Mouse (Mus musculus) heart, postnatal 14 days (tissue): ENCODE data around the gene Olfr1443. TPM values are rescaled to one million over a fixed set of nuclear protein-coding genes. Genes with fewer than 3 reads are reported as not detected.

Experiments
- DNase-seq, 2 experiments: peaks; one replicate each; pipeline ENCODE4 v3.0.0; 2021 to 2022
- intact Hi-C: fragments of 180-260 bp; cut with DNase I; formaldehyde crosslinking; loops from one replicate; pipeline ENCODE4 v1.15.1; 2025
- total RNA-seq, 2 experiments: library from RNA; stranded (reverse); gene quantifications; 2 replicates each; pipeline ENCODE4 v1.2.3; 2021

The Olfr1443 gene
- total RNA-seq, 2 experiments from 2014 or later: not detected

- no peak for DNase-seq
- intact Hi-C loops: no loop called here
Observed at GRCm38 (mm10) chr19:12731036-12731435, 53.1 kb downstream of the Olfr1443 start.

- intact Hi-C loops: no loop called here
- no peak for DNase-seq
Observed at GRCm38 (mm10) chr19:12731950-12732349, 54.0 kb downstream of the Olfr1443 start.

Other genes with a start within 250 kb of the Olfr1443 start
- 1 to 10 TPM; 6.6 to 7.1 TPM for gene Mpeg1, start 217.3 kb upstream of the Olfr1443 start, total RNA-seq
- gene Dtx4, start 176.7 kb upstream of the Olfr1443 start, total RNA-seq: 1 to 10 TPM; 7.6 to 9.7 TPM
- gene Fam111a, start 132.4 kb upstream of the Olfr1443 start, total RNA-seq: 1 to 10 TPM; 5.8 to 7.3 TPM
- not detected for gene Gm4952, start 78.1 kb upstream of the Olfr1443 start, total RNA-seq
- not detected for gene Glyat, start 44.8 kb upstream of the Olfr1443 start, total RNA-seq
- not detected for gene Olfr1442, start 7.7 kb upstream of the Olfr1443 start, total RNA-seq
- not detected for gene Keg1, start 17.7 kb downstream of the Olfr1443 start, total RNA-seq
- gene Cntf, start 87.5 kb downstream of the Olfr1443 start, total RNA-seq: 1 to 10 TPM; 1.6 to 2.0 TPM
- gene Zfp91, start 118.0 kb downstream of the Olfr1443 start, total RNA-seq: 10 to 100 TPM; 69.4 to 70.8 TPM
- 1 to 10 TPM; 1.1 to 1.3 TPM for gene Lpxn, start 118.1 kb downstream of the Olfr1443 start, total RNA-seq
- gene Gm5244, start 168.6 kb downstream of the Olfr1443 start, total RNA-seq: not detected
- not detected for gene Olfr1444, start 179.2 kb downstream of the Olfr1443 start, total RNA-seq
- not detected for gene Olfr1445, start 205.7 kb downstream of the Olfr1443 start, total RNA-seq
- gene Olfr1446, start 215.4 kb downstream of the Olfr1443 start, total RNA-seq: not detected
- not detected for gene Olfr1447, start 225.6 kb downstream of the Olfr1443 start, total RNA-seq
- not detected for gene Olfr1448, start 246.3 kb downstream of the Olfr1443 start, total RNA-seq